Mouse (Mus musculus) adrenal gland, adult 18-20 months (tissue): ENCODE results near the gene Adamts2. TPM values are rescaled to one million over a fixed set of nuclear protein-coding genes. Genes with fewer than 3 reads are reported as not detected.
A peak's percentile ranks its signal among the peaks of the same experiment; 100 is the strongest.

Experiments used
- DNase-seq, 2 experiments: peaks; one replicate each; pipeline ENCODE4 v3.0.0; 2021 to 2022; ENCODE audit warnings: low spot score in 2 of 2
- total RNA-seq, 2 experiments: library from RNA; stranded (reverse); gene quantifications; 1 replicate in 1 of 2; 2 replicates in 1 of 2; pipeline ENCODE4 v1.2.3; 2021

The Adamts2 gene
- total RNA-seq, 2 experiments from 2014 or later: 3.2 to 9.9 TPM

- peak; percentile 80 to 84 for DNase-seq
Measured at GRCm38 (mm10) chr11:50841023-50841735, 239.3 kb downstream of the Adamts2 start, which contains the start of gene Zfp879. Gene Zfp879, minus strand, starts transcription at chr11:50841552.

GRCm38 (mm10) chr11:50845951-50846350, 244.1 kb downstream of the Adamts2 start:
- DNase-seq: no peak

- no peak for DNase-seq
Measured at GRCm38 (mm10) chr11:50847047-50847446, 245.2 kb downstream of the Adamts2 start.

DNA sequence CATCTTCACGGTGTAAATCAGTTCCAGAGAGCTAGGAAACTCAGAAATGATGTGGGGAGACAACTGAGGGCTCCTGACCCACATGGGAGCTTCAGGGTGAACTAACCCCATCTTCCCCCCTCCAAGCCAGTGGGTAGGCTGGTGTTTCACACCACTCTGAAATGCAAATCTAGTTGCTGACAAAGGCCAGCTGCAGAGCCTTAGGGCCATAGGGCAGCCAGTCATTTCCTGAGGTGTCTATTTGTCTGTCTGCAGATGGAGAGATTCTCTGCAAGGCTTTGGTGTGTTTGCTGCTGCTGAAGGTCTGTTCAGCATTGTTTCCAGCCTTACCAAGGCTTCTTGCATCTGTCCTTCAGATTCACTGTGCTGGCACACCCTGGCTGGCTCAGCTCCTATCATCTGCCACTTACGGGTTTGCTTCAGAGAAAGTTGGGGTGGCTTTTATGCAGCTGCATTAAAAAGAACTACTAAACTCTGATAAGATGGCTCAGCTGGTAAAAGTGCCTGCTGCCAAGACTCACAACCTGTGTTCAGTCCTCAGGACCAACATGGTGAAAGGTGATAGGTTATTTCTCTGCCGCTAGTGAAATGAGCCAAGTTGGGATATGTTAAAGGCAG, 246.7 kb downstream of the Adamts2 start:
- DNase-seq: no peak

GRCm38 (mm10) chr11:50849310-50849709, 247.4 kb downstream of the Adamts2 start:
- DNase-seq: no peak

DNA sequence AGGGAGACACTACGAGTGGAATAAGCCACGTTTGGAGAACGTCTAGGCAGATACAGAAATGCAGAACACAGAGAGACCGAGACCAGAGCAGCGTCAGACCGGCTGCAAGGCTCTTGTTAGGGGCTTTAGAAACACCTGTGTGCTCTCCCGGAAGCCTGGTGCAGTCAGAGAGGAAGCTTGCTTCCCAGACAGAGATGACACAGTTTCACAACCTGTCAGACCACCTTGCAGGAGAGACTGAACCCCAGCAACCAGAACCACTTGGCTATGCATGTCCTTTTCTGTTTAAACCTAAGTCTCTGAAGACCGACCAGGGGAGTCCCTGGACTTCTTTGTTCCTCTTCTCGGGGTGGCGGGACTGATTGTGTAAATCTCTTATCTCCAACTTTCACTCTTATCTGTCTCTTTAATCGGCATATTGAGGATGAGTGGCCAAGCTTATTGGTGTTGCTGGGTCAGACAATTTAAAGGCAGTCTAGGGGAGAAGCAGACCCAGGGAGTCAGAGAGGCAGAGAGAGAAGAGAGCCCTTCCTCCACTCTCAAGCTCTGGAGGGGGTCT, 248.4 kb downstream of the Adamts2 start, which contains the start of gene Grm6:
TSS of gene Grm6 (plus strand) at position 509 of the 559 bp plus-strand sequence.
- DNase-seq: no peak

DNA sequence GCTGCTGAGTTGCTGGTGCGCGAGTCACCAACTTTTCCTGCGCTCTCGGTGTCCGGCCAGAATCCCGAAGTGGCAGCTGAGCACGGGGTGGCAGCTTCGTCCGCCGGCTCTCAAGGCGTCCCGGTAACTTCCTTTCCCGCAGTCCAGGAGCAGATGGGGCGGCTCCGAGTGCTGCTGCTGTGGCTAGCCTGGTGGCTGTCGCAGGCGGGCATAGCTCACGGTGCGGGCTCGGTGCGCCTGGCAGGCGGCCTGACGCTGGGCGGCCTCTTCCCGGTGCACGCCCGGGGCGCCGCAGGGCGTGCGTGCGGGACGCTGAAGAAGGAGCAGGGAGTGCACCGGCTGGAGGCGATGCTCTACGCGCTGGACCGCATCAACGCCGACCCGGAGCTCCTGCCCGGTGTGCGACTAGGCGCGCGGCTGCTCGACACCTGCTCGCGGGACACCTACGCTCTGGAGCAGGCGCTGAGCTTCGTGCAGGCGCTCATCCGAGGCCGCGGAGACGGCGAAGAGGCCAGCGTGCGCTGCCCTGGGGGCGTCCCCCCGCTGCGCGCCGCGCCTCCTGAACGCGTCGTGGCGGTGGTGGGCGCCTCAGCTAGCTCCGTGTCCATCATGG, 249.2 kb downstream of the Adamts2 start:
- DNase-seq: peak in 1 of 2 experiments; percentile 14

Other genes with a start within 250 kb of the Adamts2 start
- gene Cby3, start 247.6 kb upstream of the Adamts2 start, total RNA-seq: not detected
- gene Hnrnph1, start 225.1 kb upstream of the Adamts2 start, total RNA-seq: 100 to 1,000 TPM; 281 to 308 TPM
- 10 to 100 TPM; 34.5 to 39.4 TPM for gene Rufy1, start 171.0 kb upstream of the Adamts2 start, total RNA-seq
- gene Zfp354c, start 225.6 kb downstream of the Adamts2 start, total RNA-seq: 1 to 10 TPM; 4.3 to 4.8 TPM
- gene Zfp879, start 239.5 kb downstream of the Adamts2 start, total RNA-seq: under 1 TPM; 0.53 to 0.99 TPM
- not detected for gene Grm6, start 248.6 kb downstream of the Adamts2 start, total RNA-seq